Mouse (Mus musculus) embryonic fibroblast, embryonic 13.5 days (primary cell): ENCODE results near the gene Clic6.

ENCODE experiments used
- CTCF ChIP-seq: IDR thresholded peaks from 2 replicates; pipeline ENCODE4 v1.5.1; 2011; ENCODE audit warnings: mild to moderate bottlenecking, control low read depth, low read length, moderate library complexity, borderline replicate concordance; ENCODE audit not compliant: insufficient read depth
- POLR2A ChIP-seq: IDR thresholded peaks from 2 replicates; pipeline ENCODE4 v1.6.1; 2011; ENCODE audit warnings: low read depth, mild to moderate bottlenecking, control low read depth, low read length, moderate library complexity

- no peak for TF ChIP-seq CTCF
- no peak for TF ChIP-seq POLR2A
Observed at GRCm38 (mm10) chr16:92552858-92553257, 67.3 kb downstream of the Clic6 start.
